Mouse (Mus musculus): ENCODE results near the gene Pld1.
A peak's percentile ranks its signal among the peaks of the same experiment; 100 is the strongest.
"Not testable (repeated sequence)": the region's sequence is repeated elsewhere in the genome, so short reads cannot be mapped to it uniquely, and the experiment has no call there.

Gene Pld1

GRCm38 (mm10) chr3:27945397-27945796, 6.9 kb downstream of the Pld1 start:
- not testable (repeated sequence) for DNase-seq

DNA sequence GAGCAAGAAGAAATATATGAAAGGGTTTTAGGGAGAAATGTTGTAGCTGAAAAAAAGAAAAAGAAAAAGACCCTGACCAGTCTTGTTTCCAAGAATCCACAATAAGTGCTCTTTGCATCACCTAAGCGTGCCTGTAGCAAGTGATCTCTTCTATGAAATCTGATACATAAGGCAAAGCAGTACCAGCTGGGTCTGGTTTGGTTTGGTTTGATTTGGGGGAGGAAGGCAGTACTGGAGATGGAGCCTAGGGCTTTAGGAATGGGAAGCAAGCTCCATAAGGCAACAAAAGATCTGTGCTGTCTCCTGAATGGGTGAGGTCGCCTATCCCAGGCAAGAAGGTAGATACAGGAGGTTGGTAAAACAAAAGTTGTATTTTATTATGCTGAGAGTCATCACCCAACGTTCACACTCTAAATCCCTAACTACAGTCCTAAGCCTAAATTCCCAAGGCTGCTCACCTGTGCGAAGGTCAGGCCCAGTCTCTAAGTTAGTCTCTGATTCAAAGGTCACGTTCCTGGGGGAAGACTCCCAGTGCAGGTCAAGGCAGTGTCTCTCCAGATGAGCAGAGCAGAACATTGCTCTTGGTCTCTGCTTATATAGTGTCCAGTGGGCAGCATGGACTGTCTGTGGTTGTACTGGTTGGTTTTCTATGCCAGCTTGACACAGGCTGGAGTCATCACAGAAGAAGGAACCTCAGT, 10.8 kb downstream of the Pld1 start:
- no peak for DNase-seq

GRCm38 (mm10) chr3:27949873-27950250, 11.4 kb downstream of the Pld1 start:
- no peak for DNase-seq

GRCm38 (mm10) chr3:27950726-27951125, 12.2 kb downstream of the Pld1 start:
- no peak for DNase-seq

- no peak for DNase-seq
These were observed 13.2 kb downstream of the Pld1 start for GRCm38 (mm10) chr3:27951721-27952120.

DNA sequence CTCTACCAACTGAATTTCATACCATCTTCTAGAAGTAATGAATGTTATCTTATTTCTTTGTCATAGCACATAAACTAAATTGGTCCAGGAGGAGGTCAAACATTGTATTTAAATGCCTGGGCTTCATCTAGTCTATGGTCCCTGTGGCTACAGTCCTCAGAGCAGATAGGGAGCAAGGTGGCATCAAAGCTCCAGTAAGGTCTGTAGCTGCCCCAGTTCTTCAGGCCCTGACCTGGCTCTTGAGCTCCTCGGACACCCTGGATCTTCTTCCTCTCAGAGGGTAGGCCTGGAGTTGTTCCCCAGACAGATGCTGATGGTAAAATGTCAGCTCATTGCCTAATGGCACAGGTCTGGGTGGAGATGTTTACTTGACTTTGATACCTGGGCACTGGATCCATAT, 17.5 kb downstream of the Pld1 start:
- no peak for DNase-seq

DNA sequence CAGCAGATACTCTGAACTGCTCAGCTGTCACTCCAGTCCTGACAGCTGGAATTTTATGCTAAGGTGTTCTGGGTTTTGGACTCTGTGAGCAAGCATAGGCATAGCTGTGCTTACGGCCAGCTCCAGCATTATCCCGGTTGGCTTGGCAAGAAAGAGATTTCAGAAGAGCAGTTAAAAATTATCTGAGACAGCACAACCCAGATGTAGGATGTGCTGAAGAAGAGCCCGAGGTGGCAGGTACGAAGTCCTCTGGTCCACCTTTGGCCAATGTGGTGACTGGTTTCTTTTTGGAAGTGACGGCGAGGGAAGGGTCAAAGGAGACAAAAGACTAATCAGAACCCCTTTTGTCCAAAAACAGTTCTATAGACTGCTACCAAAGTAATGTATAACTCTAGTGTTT, 20.7 kb downstream of the Pld1 start:
- peak; percentile 41 for DNase-seq

- DNase-seq = no peak
These were observed 22.7 kb downstream of the Pld1 start for GRCm38 (mm10) chr3:27961162-27961561.

DNA sequence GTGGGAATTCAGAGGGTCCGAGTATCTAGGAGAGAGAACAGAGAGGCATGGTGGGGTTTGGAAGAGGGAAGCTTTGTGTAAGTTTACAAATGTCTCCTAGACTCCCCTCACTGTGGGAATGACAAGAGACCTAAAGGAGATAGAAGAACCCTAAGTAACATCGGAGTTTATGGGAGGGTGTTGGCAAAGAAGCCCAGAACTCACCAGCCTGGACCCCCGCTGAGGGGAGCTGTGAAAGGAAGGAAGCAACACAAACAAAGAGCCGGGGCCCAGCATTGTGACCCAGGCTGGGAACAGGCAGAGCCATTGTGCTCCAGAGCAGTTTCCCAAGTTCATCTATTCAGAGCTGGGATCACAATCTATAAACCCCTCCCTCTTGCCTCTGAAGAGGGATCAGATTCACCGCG, 25.3 kb downstream of the Pld1 start:
- DNase-seq = no peak

- no peak for DNase-seq
These were observed 30.2 kb downstream of the Pld1 start for GRCm38 (mm10) chr3:27968671-27969070.

DNA sequence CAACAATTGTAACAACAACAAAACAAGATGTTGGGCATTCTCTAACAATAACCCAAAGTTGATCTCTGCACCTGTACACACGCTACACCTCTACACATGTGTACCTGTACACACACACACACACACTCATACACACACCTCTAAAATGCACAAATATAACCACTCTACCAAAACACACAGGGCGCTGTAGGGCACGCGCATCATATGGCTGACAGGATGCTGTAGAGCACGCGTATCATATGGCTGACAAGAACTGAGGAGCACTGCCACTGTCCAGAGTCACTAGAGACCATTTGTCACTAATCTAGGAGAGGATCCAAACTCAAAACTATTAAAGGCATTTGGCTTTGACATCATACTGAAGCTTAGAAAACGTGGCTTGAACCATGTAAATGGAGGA, 35.4 kb downstream of the Pld1 start:
- DNase-seq = no peak

DNA sequence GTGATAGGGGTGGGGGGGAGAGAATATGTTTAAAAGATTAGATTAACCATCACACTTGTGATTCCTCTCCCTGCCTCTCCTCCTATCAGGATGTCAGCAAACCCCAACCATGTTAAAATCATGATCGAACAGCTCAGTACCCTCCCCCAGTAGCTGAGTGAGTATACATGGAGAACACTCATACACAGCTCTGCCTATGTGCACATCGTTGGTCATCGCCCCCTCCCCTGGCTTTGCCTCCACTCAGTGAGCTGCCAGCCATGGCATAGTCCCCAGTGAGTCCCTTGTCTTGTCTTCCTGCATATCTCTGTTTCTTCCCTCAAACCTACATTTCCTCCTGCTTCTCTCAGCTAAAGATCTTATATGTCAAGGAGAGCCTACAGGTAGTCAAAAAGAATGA, 36.5 kb downstream of the Pld1 start:
- no peak for DNase-seq

- no peak for DNase-seq
These were observed 38.5 kb downstream of the Pld1 start for GRCm38 (mm10) chr3:27976931-27977544.

GRCm38 (mm10) chr3:27978030-27978723, 39.7 kb downstream of the Pld1 start:
- no peak for DNase-seq

DNA sequence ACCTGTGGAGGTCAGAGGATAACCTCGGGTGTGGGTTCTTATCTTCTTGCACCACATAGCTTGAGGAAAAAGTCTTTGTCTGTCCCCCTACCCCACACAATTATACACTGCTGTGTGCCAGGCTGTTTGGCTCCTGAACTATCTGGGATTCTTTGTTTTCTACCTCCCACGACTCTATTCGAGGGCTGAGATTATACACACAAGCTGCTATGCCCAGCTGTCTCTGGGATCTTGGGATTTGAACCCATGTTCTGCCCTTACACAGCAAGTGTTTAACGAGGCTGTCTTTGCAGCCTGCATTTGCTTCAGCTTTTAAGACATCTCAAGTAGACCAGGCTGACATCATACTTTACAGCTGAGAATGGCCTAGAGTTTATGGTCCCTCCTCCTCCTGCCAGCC, 43.1 kb downstream of the Pld1 start:
- DNase-seq = no peak

GRCm38 (mm10) chr3:27982436-27983017, 44.0 kb downstream of the Pld1 start:
- DNase-seq = peak; percentile 85

GRCm38 (mm10) chr3:27983274-27983673, 44.8 kb downstream of the Pld1 start:
- DNase-seq = no peak

DNA sequence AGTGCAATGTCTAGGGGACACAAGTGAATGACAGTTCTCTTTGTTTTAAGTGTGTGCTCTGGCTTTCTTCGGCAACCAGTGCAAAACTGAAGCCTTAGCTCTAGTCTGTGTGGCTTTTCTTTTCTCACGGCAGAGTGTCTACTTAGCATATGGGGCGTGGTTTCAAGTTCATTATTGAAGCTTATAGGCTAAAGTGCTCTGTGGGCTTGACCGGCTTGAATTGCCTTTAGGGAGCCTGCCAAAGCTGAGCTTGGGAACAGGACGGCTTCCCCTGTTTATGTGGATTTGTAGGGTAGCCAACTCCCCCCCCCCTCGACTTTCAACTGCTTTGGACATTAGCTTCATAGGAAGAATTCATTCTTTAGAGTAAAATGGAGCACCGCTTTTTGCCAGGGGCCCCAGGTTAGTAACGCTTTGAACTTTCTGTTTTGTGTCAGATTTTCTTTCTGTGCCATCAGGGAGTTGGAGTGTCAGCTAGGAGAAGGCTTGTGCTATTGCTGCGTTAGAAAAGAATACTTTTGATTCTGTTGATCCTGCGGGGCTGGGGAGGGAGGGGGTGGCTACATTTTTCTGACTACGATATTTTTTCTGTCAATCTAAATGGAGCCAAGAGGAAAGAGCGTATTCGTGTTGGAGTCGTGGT, 45.6 kb downstream of the Pld1 start:
- DNase-seq = peak; percentile 73

DNA sequence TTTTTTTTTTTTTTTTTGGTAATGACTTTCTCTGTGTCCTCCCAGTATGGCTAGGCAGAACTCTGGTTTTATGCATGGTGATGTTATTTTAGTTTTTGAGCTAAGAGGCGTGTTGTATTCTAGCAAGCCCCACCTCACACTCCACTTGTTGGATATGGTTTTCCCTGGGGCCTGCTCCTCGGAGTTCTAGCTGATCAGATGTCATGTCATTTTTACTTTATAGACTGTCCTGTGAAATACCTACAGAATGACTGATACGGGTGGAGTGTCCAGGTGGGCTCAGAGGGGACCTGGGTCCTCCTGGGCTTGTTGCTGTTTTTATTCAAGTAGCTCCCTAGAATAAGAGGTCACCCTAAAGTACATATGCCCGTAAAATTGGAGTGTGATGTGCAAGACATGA, 46.1 kb downstream of the Pld1 start:
- no peak for DNase-seq

DNA sequence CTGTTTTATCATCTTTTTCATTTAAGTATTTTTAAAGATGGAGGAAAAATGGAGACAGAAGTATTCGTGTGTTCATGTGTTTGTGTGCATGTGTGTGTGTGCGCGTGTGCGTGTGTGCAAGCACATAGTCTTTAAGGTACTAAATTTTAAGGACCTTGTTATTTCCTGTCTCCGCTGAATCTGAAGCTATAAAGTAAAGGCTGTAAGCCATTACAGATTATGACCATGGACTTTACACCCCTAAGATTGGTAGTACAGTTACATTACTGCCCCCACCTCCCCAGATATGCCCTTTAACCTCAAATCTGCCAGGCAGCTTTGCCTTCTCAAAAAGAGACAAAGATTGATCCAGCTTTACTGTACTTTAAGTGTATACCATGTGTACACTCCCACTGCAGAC, 46.8 kb downstream of the Pld1 start:
- no peak for DNase-seq

DNA sequence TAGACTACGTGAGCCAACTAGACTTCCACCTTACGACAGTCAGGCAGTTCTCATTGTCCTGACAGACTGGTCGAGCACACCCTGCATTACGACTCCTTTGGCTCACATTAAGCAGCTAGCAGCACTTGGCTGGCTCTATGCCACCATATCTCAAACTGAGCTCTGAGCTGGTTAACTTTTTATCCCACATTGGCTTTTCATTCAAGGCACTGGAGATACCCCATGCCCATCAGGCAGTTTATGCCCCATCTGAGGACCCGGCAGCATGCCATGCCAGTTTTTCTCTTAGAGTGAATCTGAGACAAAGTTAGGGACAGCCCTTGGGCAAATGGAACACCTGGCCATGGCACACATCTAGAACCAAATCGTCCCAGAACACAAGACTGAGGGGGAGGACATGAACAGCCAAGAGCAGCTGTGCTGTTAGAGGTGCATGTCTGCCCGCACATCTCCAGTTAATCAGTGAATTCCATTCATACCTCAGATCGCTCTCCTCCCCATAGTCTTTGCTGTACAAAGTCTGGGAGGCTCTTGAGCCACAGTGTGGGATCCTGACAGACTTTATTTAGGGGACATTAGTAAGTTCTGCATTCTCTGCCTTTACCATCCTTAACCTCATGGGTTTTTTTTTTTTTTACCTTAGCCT, 49.5 kb downstream of the Pld1 start:
- peak; percentile 43 for DNase-seq

DNA sequence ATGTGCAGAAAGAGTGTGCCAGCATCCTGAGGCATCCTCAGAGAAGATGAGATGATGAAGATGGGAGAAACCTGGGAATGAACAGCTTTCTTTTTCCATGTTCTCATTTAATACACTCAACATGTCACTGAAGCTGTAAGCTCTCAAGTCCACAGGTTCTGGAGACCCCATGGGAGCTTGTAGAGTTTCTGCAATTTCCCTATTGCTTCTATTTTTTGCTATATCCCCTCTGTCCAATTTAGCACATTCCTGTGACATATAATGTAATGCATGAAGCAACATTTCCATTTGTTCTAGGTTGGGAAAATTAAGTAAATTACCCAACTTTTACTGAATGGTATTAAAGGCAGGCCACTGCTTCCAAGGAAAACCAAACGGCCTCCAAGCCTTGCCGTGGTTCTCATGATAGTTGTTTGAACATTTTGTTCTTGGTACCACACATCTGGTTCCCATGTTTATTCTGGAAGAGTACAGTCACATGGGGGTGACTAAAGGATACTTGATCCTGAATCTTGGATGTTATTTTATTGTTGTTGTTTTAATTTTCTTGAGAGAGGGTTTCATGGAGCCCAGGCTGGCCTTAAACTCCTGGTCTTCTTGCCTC, 52.7 kb downstream of the Pld1 start:
- no peak for DNase-seq

All from kidney, adult 18-20 months (tissue).